Mouse (Mus musculus) MEL (cell line): ENCODE measurements around the gene Rftn1.
A peak's percentile ranks its signal among the peaks of the same experiment; 100 is the strongest.

Experiments
- CTCF ChIP-seq, 3 experiments: IDR thresholded peaks in 2 of 3; conservative IDR thresholded peaks in 1 of 3; 2 replicates each; pipeline ENCODE4 v1.5.1; 2011 to 2012; ENCODE audit warnings: low read length in 3 of 3, low read depth in 2 of 3, mild to moderate bottlenecking in 2 of 3, improper control_type of control experiment in 1 of 3, inconsistent platforms in 1 of 3, mixed read lengths in 1 of 3, moderate library complexity in 1 of 3; ENCODE audit not compliant: control insufficient read depth in 1 of 3, insufficient read depth in 1 of 3, poor library complexity in 1 of 3, severe bottlenecking in 1 of 3
- MAZ ChIP-seq: IDR thresholded peaks from 2 replicates; pipeline ENCODE4 v1.6.1; 2012; ENCODE audit warnings: low read depth, mild to moderate bottlenecking, inconsistent platforms, low read length, improper control_type of control experiment
- NRF1 ChIP-seq: IDR thresholded peaks from 2 replicates; pipeline ENCODE4 v1.6.1; 2014; ENCODE audit warnings: low read depth, mild to moderate bottlenecking, inconsistent platforms, low read length, improper control_type of control experiment, moderate library complexity; ENCODE audit not compliant: poor library complexity, insufficient read depth, severe bottlenecking
- POLR2A ChIP-seq, 2 experiments: IDR thresholded peaks; 2 replicates each; pipeline ENCODE4 v1.6.1; 2011 to 2012; ENCODE audit warnings: low read length in 2 of 2, mild to moderate bottlenecking in 2 of 2, control low read depth in 1 of 2, improper control_type of control experiment in 1 of 2, low read depth in 1 of 2, moderate library complexity in 1 of 2; ENCODE audit not compliant: control insufficient read depth in 1 of 2, insufficient read depth in 1 of 2, poor library complexity in 1 of 2
- POLR2AphosphoS5 ChIP-seq: IDR thresholded peaks from 2 replicates; pipeline ENCODE4 v1.6.1; 2012; ENCODE audit warnings: low read depth, borderline replicate concordance, mild to moderate bottlenecking, inconsistent platforms, low read length, moderate library complexity, mixed read lengths
- RAD21 ChIP-seq: IDR thresholded peaks from 2 replicates; pipeline ENCODE4 v1.6.1; 2011; ENCODE audit warnings: mild to moderate bottlenecking, low read depth, low read length, improper control_type of control experiment
- RCOR1 ChIP-seq: IDR thresholded peaks from 2 replicates; pipeline ENCODE4 v1.6.1; 2012; ENCODE audit warnings: low read depth, mild to moderate bottlenecking, inconsistent platforms, low read length, improper control_type of control experiment
- SIN3A ChIP-seq: IDR thresholded peaks from 2 replicates; pipeline ENCODE4 v1.6.1; 2012; ENCODE audit warnings: low read length, improper control_type of control experiment, inconsistent platforms
- TBP ChIP-seq: IDR thresholded peaks from 2 replicates; pipeline ENCODE4 v1.8.0; 2011; ENCODE audit warnings: low read depth, low read length, improper control_type of control experiment
- TCF12 ChIP-seq: IDR thresholded peaks from 2 replicates; pipeline ENCODE4 v1.6.1; 2014; ENCODE audit warnings: low read depth, mild to moderate bottlenecking, inconsistent platforms, low read length, improper control_type of control experiment, moderate library complexity
- USF1 ChIP-seq: IDR thresholded peaks from 2 replicates; pipeline ENCODE4 v1.6.1; 2014; ENCODE audit warnings: low read depth, mild to moderate bottlenecking, inconsistent platforms, low read length, improper control_type of control experiment, moderate library complexity
- ZC3H11A ChIP-seq: IDR thresholded peaks from 2 replicates; pipeline ENCODE4 v1.6.1; 2012; ENCODE audit warnings: low read depth, mild to moderate bottlenecking, inconsistent platforms, low read length, improper control_type of control experiment

GRCm38 (mm10) chr17:50193653-50194052, 3.2 kb upstream of the Rftn1 start:
- TF ChIP-seq POLR2AphosphoS5: no peak
- peak in 2 of 3 experiments; percentile 17 to 51; a peak in 3 of 6 replicates for TF ChIP-seq CTCF (IDR thresholded peaks at IDR 0.05 in 2 of 3, conservative IDR thresholded peaks at IDR 0.05 in 1 of 3; ENCODE audit: control insufficient read depth in 1 of 3, insufficient read depth in 1 of 3, low read depth in 2 of 3, low read length in 3 of 3, poor library complexity in 1 of 3, severe bottlenecking in 1 of 3)
- TF ChIP-seq NRF1: no peak
- TF ChIP-seq POLR2A (IDR thresholded peaks at IDR 0.05; ENCODE audit: control insufficient read depth in 1 of 2, insufficient read depth in 1 of 2, low read depth in 1 of 2, low read length in 2 of 2, poor library complexity in 1 of 2): no peak
- peak; percentile 45 for TF ChIP-seq ZC3H11A
- TF ChIP-seq SIN3A: no peak
- no peak for TF ChIP-seq RCOR1
- no peak for TF ChIP-seq MAZ
- TF ChIP-seq TCF12: no peak
- TF ChIP-seq RAD21: peak; percentile 45
- TF ChIP-seq TBP: no peak
- TF ChIP-seq USF1: no peak
